Mouse (Mus musculus) forebrain, embryonic 11.5 days (tissue): ENCODE results near the gene Ihh. TPM values are rescaled to one million over a fixed set of nuclear protein-coding genes. Genes with fewer than 3 reads are reported as not detected.

Source experiments
- ATAC-seq: fragments of 200-750 bp; cut with Nextera tagmentation; replicated peaks from 2 replicates; pipeline ENCODE4 v1.8.0; 2017; ENCODE audit warnings: moderate TSS enrichment; ENCODE audit not compliant: low FRiP score
- DNase-seq: peaks from one replicate; pipeline ENCODE4 v3.0.0-alpha.2; 2017; ENCODE audit warnings: low spot score
- H3K27ac ChIP-seq: fragments of 300-500 bp; sonication (generic); 2 replicates; pipeline ENCODE4 v1.5.1; 2014; ENCODE audit warnings: low read depth, low read length
- H3K27me3 ChIP-seq: fragments of 300-500 bp; sonication (generic); 2 replicates; pipeline ENCODE4 v1.6.1; 2014; ENCODE audit warnings: mild to moderate bottlenecking, low read length, mixed read lengths; ENCODE audit not compliant: control insufficient read depth, insufficient read depth
- H3K36me3 ChIP-seq: fragments of 300-500 bp; sonication (generic); 2 replicates; pipeline ENCODE4 v1.6.1; 2014; ENCODE audit warnings: mild to moderate bottlenecking, low read length, moderate library complexity, mixed read lengths; ENCODE audit not compliant: control insufficient read depth, insufficient read depth
- H3K4me1 ChIP-seq: fragments of 300-500 bp; sonication (generic); replicated peaks from 2 replicates; pipeline ENCODE4 v1.6.1; 2014; ENCODE audit warnings: low read length, mixed read lengths; ENCODE audit not compliant: control insufficient read depth, insufficient read depth
- H3K4me2 ChIP-seq: fragments of 300-500 bp; sonication (generic); 2 replicates; pipeline ENCODE4 v1.6.1; 2014; ENCODE audit warnings: low read depth, mild to moderate bottlenecking, low read length, moderate library complexity, mixed read lengths; ENCODE audit not compliant: severe bottlenecking
- H3K4me3 ChIP-seq: fragments of 300-500 bp; sonication (generic); 2 replicates; pipeline ENCODE4 v1.5.1; 2014; ENCODE audit warnings: low read depth, low read length
- H3K9ac ChIP-seq: fragments of 300-500 bp; sonication (generic); 2 replicates; pipeline ENCODE4 v1.6.1; 2014; ENCODE audit warnings: low read length
- H3K9me3 ChIP-seq: fragments of 300-500 bp; sonication (generic); 2 replicates; pipeline ENCODE4 v1.6.1; 2016; ENCODE audit warnings: low read length, mixed read lengths; ENCODE audit not compliant: control insufficient read depth
- WGBS: fragments of 180-500 bp; shearing (Covaris S2); extraction: QIAGEN DNeasy Blood & Tissue Kit; methylation state at CpG from one replicate; pipeline ENCODE4 v1.1.7; 2014; 5-methylcytosine and 5-hydroxymethylcytosine counted together
- polyA plus RNA-seq: library from polyadenylated mRNA; unstranded; fragments of >200 nt; fragmentation: Nextera tagmentation; extraction: Ambion mirVana; gene quantifications from 2 replicates; pipeline ENCODE4 v1.2.1, GENCODE M21; 2014

The Ihh gene
- polyA plus RNA-seq, 1 experiment from 2014 or later: 0.07 TPM

DNA sequence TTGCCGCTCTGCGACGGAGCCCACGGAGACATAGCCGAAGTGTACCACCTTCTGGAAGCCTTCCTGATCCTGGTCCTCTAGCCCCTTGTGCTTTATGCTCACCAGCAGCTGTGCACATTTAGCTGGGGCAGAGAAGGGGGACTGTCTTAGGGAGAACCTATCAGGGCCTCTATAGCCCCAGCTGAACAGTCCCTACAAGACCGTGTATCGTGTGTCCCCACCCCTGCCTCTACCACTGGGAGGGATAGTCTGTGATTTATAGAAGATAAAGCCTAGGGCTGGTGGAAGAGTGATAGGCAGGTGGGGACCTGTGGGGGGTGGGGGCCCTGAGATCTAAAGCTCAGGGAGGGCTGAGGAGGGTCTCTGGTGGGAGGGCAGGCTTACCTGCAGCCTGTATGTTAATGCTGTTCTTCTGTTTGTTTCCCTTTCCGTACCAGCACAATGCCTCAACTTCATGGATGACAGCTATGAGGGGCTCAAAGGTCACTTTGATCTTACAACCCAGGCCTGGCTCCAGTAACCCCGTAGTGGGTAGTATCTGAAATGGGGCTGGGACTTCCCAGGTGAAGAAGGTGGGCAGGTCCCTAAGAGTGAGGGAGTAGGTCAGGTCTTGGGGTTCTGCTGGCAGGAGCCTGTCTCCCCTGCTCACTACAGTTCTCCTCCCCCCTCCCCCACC lies 23.7 kb downstream of the Ihh start:
- no peaks in the 10 kb centered on the region for H3K27me3 ChIP-seq
- H3K4me1 ChIP-seq: no peaks in the 10 kb centered on the region
- DNase-seq (no peak), ATAC-seq (no peak)
- H3K9ac ChIP-seq: no peak overlapping the region
- no peaks in the 10 kb centered on the region for H3K36me3 ChIP-seq
- no peak overlapping the region for H3K4me3 ChIP-seq
- no peak overlapping the region for H3K4me2 ChIP-seq
- 87% methylated on average over 9 of the region's 9 CpGs for WGBS
- no peak overlapping the region for H3K27ac ChIP-seq
- H3K9me3 ChIP-seq: no peaks in the 10 kb centered on the region

DNA sequence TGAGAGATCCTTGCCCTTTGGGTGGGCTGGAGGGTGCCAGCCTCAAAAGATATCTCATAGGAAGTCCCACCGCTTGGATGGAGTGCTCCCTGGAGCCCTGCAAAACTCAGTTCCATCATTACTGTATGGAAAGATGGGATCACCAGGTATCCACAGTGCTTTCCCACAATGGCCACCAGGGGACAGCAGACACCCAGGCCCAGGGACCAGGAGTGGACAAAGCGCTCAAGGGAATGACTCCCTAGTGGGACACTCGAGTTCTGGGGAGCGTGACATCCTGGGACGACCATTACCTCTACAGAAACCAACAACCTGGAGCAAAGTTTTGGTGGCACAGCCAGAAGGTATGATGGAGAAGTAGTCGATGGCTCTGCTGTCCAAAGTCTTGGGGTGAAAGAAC lies 24.8 kb downstream of the Ihh start:
- no peaks in the 10 kb centered on the region for H3K4me1 ChIP-seq
- no peaks in the 10 kb centered on the region for H3K27me3 ChIP-seq
- no peak overlapping the region for H3K4me2 ChIP-seq
- DNase-seq (no peak), ATAC-seq (no peak)
- H3K4me3 ChIP-seq: no peak overlapping the region
- no peaks in the 10 kb centered on the region for H3K36me3 ChIP-seq
- 39% methylated on average over 6 of the region's 6 CpGs for WGBS
- no peak overlapping the region for H3K27ac ChIP-seq
- no peak overlapping the region for H3K9ac ChIP-seq
- no peaks in the 10 kb centered on the region for H3K9me3 ChIP-seq

- Histone ChIP-seq H3K27me3 (no peaks in the 10 kb centered on the region), H3K36me3 (no peaks in the 10 kb centered on the region), H3K4me3 (no peak overlapping the region), H3K4me1 (no peaks in the 10 kb centered on the region), H3K9ac (no peak overlapping the region), H3K9me3 (no peaks in the 10 kb centered on the region), H3K27ac (no peak overlapping the region), H3K4me2 (no peak overlapping the region)
- DNase-seq (no peak), ATAC-seq (no peak)
- WGBS: 61% methylated on average over 4 of the region's 4 CpGs
These were observed 27.0 kb downstream of the Ihh start for GRCm38 (mm10) chr1:74924464-74924863.

DNA sequence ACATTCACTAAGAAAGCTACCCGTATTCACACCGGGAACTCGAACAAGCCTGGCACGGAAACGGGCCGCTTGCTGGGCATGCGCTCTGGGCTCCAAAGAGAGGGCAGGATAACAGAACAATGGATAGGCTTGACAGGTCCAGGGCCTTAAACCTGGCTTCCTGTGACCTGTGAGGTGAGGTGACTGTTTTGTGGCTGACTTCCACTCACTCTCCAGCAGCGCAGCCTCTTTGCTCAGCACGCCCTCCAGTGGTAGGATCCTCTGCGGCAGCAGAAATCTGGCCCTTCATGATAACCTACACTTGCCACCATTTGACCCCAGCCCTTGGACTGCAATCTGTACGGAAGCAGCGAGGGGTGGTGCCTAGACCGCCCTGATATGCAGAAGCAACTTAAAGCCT lies 35.8 kb downstream of the Ihh start:
- 0 out of 2 replicates have a peak overlapping the region, but pooled peaks have one; percentile 8 for H3K4me2 ChIP-seq
- H3K27me3 ChIP-seq: no peaks in the 10 kb centered on the region
- H3K9ac ChIP-seq: no peak overlapping the region
- no peak overlapping the region for H3K27ac ChIP-seq
- DNase-seq (no peak), ATAC-seq (no peak)
- H3K9me3 ChIP-seq: no peaks in the 10 kb centered on the region
- 0 out of 2 replicates have a peak, but pooled peaks cover 2% of the 10 kb centered on the region for H3K4me1 ChIP-seq
- 22% methylated on average over 13 of the region's 13 CpGs for WGBS
- H3K4me3 ChIP-seq: no peak overlapping the region
- no peaks in the 10 kb centered on the region for H3K36me3 ChIP-seq

GRCm38 (mm10) chr1:74902191-74902590 lies 49.3 kb downstream of the Ihh start:
- Histone ChIP-seq H3K9me3 (no peaks in the 10 kb centered on the region), H3K27ac (no peak overlapping the region), H3K9ac (no peak overlapping the region), H3K4me1 (peaks cover 11% of the 10 kb centered on the region; the same call in 1 of the 2 replicates), H3K4me3 (no peak overlapping the region), H3K4me2 (no peak overlapping the region), H3K27me3 (peaks cover 54% of the 10 kb centered on the region), H3K36me3 (no peaks in the 10 kb centered on the region)
- WGBS: 25% methylated on average over 6 of the region's 6 CpGs
- DNase-seq (no peak), ATAC-seq (no peak)

DNA sequence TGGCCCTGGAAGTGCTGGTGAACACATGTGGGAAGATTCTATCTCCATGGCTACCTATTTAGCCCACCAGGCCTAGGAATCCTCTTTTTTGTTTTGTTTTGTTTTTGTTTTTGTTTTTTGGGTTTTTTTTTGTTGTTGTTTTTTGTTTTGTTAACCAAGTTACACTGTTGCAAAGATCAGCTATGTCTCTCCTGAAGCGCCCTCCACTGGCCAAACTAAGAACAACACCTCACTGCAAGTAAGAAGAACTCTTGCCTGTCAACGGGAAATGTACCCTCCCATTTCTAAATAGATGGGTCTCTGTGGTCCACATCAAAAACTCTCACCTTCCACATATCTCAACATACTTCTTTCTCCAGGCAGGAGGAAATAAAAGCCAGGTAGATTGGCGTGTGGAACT lies 49.8 kb downstream of the Ihh start:
- Histone ChIP-seq H3K27ac (no peak overlapping the region), H3K4me1 (peaks cover 11% of the 10 kb centered on the region; the same call in 1 of the 2 replicates), H3K27me3 (peaks cover 59% of the 10 kb centered on the region), H3K36me3 (no peaks in the 10 kb centered on the region), H3K9me3 (no peaks in the 10 kb centered on the region), H3K9ac (no peak overlapping the region), H3K4me2 (no peak overlapping the region), H3K4me3 (no peak overlapping the region)
- WGBS: 7% methylated on average over 3 of the region's 3 CpGs
- ATAC-seq (no peak), DNase-seq (peak; percentile 80)

DNA sequence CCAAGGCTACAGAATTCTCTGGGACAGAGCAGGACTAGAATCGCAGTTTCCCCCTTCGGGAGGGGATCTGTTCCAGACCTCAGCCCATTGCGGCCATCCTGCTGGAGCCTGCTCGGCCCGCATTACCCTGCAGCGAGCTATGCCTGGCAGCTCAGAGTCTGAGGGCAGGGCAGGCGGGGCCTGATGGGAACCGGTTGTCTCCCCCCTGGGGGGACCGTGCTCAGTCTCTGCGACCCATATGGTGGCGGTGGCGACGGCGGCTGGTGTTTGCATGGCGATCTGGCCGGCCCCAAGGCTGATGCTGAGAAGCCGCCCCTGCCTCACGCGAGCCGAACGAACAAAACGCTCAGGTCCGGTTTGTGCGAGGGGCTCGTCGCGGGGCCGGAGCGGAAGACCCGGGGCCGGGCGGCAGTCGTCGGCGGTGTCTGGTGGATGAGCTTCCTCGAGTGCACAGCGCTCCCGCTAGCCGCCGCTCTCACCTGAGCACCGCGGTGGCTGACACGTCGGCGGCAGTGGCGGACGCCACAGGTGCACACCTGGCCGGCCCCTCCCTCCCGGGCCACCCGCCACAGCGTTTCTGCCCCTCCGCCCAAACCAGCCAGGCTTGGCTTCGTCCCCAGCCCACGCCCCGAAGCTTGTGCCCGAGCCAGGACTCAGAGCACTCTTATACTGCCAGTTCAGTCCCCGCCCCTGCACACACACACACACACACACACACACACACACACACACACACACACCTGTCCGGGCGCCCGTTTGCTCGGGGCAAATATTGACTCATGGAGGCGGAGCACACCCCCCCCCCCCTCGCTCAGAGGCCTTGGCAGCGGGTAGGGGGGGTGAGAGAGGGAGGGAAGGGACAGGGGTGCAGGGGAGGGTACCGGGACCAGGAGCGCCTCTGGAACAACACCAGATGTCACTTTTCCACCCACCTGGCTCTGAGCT lies 50.9 kb downstream of the Ihh start:
- WGBS: under 1% methylated on average over 61 of the region's 66 CpGs

DNA sequence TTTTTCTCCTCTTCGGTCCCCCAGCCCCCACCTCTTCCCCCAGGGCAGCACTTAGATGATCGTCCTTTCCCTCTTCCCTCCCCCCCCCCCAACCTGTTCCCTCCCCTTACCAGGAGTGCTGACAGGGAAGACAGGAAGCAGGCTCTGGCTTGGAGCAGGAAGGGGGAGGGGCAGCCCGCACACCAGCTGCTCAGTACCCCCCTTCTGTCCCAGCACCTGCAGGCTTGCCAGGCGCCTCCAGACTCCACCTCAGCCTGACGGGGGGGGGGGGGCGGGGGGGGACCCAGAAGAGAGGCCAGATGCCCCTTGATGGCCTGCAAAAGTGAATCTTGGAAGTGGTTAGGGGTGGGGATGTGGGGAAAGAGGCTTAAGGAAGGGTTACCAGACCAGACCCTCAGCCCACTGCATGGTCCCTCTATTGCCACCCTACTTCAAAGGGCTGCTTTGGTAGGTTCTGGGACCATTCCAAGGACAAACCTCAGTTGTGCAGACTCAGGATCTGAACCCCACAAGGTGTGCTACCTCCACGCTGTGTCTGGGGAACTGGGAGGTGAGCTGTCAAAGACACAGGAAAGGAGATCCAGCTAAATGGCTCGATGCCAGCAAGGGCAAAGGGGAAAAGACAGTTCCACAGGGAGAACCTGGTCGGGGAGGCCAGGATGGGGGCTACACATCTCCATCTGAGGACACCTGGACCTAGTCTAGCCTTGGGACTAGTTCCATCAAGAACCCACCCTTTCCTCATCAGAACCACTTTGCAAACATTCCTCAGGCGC lies 52.6 kb downstream of the Ihh start:
- 5% methylated on average over 7 of the region's 10 CpGs for WGBS
- H3K4me3 ChIP-seq: no peak overlapping the region
- DNase-seq: no peak

More for the DNA sequence above, 50.9 kb downstream of the Ihh start:
- H3K4me2 ChIP-seq: peak overlapping the region; percentile 51
- no peak overlapping the region for H3K27ac ChIP-seq
- H3K9ac ChIP-seq: peak overlapping the region; percentile 17; the same call in 1 of the 2 replicates
- no peaks in the 10 kb centered on the region for H3K36me3 ChIP-seq
- peaks cover 70% of the 10 kb centered on the region for H3K27me3 ChIP-seq
- peaks cover 13% of the 10 kb centered on the region; the same call in 1 of the 2 replicates for H3K4me1 ChIP-seq
- H3K9me3 ChIP-seq: no peaks in the 10 kb centered on the region
- peak overlapping the region; percentile 24 for H3K4me3 ChIP-seq
- DNase-seq: no peak
- no peak for ATAC-seq

More for the DNA sequence above, 52.6 kb downstream of the Ihh start:
- Histone ChIP-seq H3K4me1 (peaks cover 13% of the 10 kb centered on the region; the same call in 1 of the 2 replicates), H3K27ac (no peak overlapping the region), H3K4me2 (no peak overlapping the region), H3K36me3 (no peaks in the 10 kb centered on the region), H3K27me3 (peaks cover 80% of the 10 kb centered on the region), H3K9ac (no peak overlapping the region), H3K9me3 (no peaks in the 10 kb centered on the region)
- no peak for ATAC-seq
